Mouse (Mus musculus): ENCODE results near the gene Acaa1a. TPM values are rescaled to one million over a fixed set of nuclear protein-coding genes. Genes with fewer than 3 reads are reported as not detected.
"Not testable (repeated sequence)": the region's sequence is repeated elsewhere in the genome, so short reads cannot be mapped to it uniquely, and the experiment has no call there.

Gene Acaa1a
- polyA plus RNA-seq, 1 experiment from 2014 or later = 90.5 TPM

- Histone ChIP-seq H3K27ac (ENCODE audit: low read depth, low read length) (no peak overlapping the region), H3K27me3 (replicated peaks; ENCODE audit: control insufficient read depth, insufficient read depth, low read length) (no peaks in the 10 kb centered on the region), H3K9me3 (ENCODE audit: control insufficient read depth) (no peaks in the 10 kb centered on the region), H3K4me2 (replicated peaks; ENCODE audit: low read depth) (no peak overlapping the region), H3K9ac (ENCODE audit: low read depth, low read length) (no peak overlapping the region), H3K36me3 (ENCODE audit: control insufficient read depth, insufficient read depth) (peaks cover 8% of the 10 kb centered on the region), H3K4me1 (replicated peaks; ENCODE audit: control insufficient read depth, insufficient read depth, low read length) (no peaks in the 10 kb centered on the region), H3K4me3 (ENCODE audit: low read depth, low read length) (no peak overlapping the region)
- no peak for TF ChIP-seq CTCF (IDR thresholded peaks at IDR 0.05; ENCODE audit: low read depth)
- peak; percentile 32; the same call in 1 of the 2 replicates for ATAC-seq
- 78% methylated on average over 3 of the region's 3 CpGs for WGBS
These were observed 28.9 kb downstream of the Acaa1a start for GRCm38 (mm10) chr9:119368367-119368766.

GRCm38 (mm10) chr9:119370770-119371169, 31.3 kb downstream of the Acaa1a start:
- H3K4me1 ChIP-seq (replicated peaks; ENCODE audit: control insufficient read depth, insufficient read depth, low read length); H3K27ac ChIP-seq (ENCODE audit: low read depth, low read length); H3K9me3 ChIP-seq (ENCODE audit: control insufficient read depth); H3K4me3 ChIP-seq (ENCODE audit: low read depth, low read length); H3K4me2 ChIP-seq (replicated peaks; ENCODE audit: low read depth); ATAC-seq; H3K9ac ChIP-seq (ENCODE audit: low read depth, low read length); H3K27me3 ChIP-seq (replicated peaks; ENCODE audit: control insufficient read depth, insufficient read depth, low read length): not testable (repeated sequence)
- WGBS = 88% methylated on average over 4 of the region's 4 CpGs
- TF ChIP-seq CTCF (IDR thresholded peaks at IDR 0.05; ENCODE audit: low read depth) = peak; percentile 46
- H3K36me3 ChIP-seq (ENCODE audit: control insufficient read depth, insufficient read depth) = peaks cover 14% of the 10 kb centered on the region

- Histone ChIP-seq H3K9ac (ENCODE audit: low read depth, low read length) (no peak overlapping the region), H3K4me2 (replicated peaks; ENCODE audit: low read depth) (no peak overlapping the region), H3K4me1 (replicated peaks; ENCODE audit: control insufficient read depth, insufficient read depth, low read length) (no peaks in the 10 kb centered on the region), H3K27ac (ENCODE audit: low read depth, low read length) (no peak overlapping the region), H3K4me3 (ENCODE audit: low read depth, low read length) (no peak overlapping the region), H3K9me3 (ENCODE audit: control insufficient read depth) (no peaks in the 10 kb centered on the region), H3K27me3 (replicated peaks; ENCODE audit: control insufficient read depth, insufficient read depth, low read length) (no peaks in the 10 kb centered on the region), H3K36me3 (ENCODE audit: control insufficient read depth, insufficient read depth) (peaks cover 14% of the 10 kb centered on the region)
- 81% methylated on average over 4 of the region's 4 CpGs for WGBS
- ATAC-seq = no peak
- no peak for TF ChIP-seq CTCF (IDR thresholded peaks at IDR 0.05; ENCODE audit: low read depth)
These were observed 31.8 kb downstream of the Acaa1a start for GRCm38 (mm10) chr9:119371251-119371650.

GRCm38 (mm10) chr9:119375008-119375407, 35.5 kb downstream of the Acaa1a start:
- no peaks in the 10 kb centered on the region for H3K9me3 ChIP-seq (ENCODE audit: control insufficient read depth)
- peaks cover 9% of the 10 kb centered on the region for H3K36me3 ChIP-seq (ENCODE audit: control insufficient read depth, insufficient read depth)
- H3K27me3 ChIP-seq (replicated peaks; ENCODE audit: control insufficient read depth, insufficient read depth, low read length) = no peaks in the 10 kb centered on the region
- H3K4me3 ChIP-seq (ENCODE audit: low read depth, low read length) = no peak overlapping the region
- no peak overlapping the region for H3K4me2 ChIP-seq (replicated peaks; ENCODE audit: low read depth)
- 87% methylated on average over 3 of the region's 3 CpGs for WGBS
- no peaks in the 10 kb centered on the region for H3K4me1 ChIP-seq (replicated peaks; ENCODE audit: control insufficient read depth, insufficient read depth, low read length)
- no peak overlapping the region for H3K9ac ChIP-seq (ENCODE audit: low read depth, low read length)
- no peak for ATAC-seq
- TF ChIP-seq CTCF (IDR thresholded peaks at IDR 0.05; ENCODE audit: low read depth) = no peak
- H3K27ac ChIP-seq (ENCODE audit: low read depth, low read length) = no peak overlapping the region

- no peak overlapping the region for H3K9ac ChIP-seq (ENCODE audit: low read depth, low read length)
- H3K9me3 ChIP-seq (ENCODE audit: control insufficient read depth) = no peaks in the 10 kb centered on the region
- ATAC-seq = no peak
- 76% methylated on average over 6 of the region's 6 CpGs for whole genome bisulfite sequencing
- no peak overlapping the region for H3K4me3 ChIP-seq (ENCODE audit: low read depth, low read length)
- no peaks in the 10 kb centered on the region for H3K27me3 ChIP-seq (replicated peaks; ENCODE audit: control insufficient read depth, insufficient read depth, low read length)
- no peak overlapping the region for H3K4me2 ChIP-seq (replicated peaks; ENCODE audit: low read depth)
- no peak for TF ChIP-seq CTCF (IDR thresholded peaks at IDR 0.05; ENCODE audit: low read depth)
- no peaks in the 10 kb centered on the region for H3K4me1 ChIP-seq (replicated peaks; ENCODE audit: control insufficient read depth, insufficient read depth, low read length)
- H3K36me3 ChIP-seq (ENCODE audit: control insufficient read depth, insufficient read depth) = peaks cover 13% of the 10 kb centered on the region
- no peak overlapping the region for H3K27ac ChIP-seq (ENCODE audit: low read depth, low read length)
These were observed 36.1 kb downstream of the Acaa1a start for GRCm38 (mm10) chr9:119375556-119375955.

GRCm38 (mm10) chr9:119378231-119378630, 38.8 kb downstream of the Acaa1a start:
- H3K4me2 ChIP-seq (replicated peaks; ENCODE audit: low read depth) = no peak overlapping the region
- no peak overlapping the region for H3K4me3 ChIP-seq (ENCODE audit: low read depth, low read length)
- 92% methylated on average over 4 of the region's 4 CpGs for WGBS
- no peaks in the 10 kb centered on the region for H3K27me3 ChIP-seq (replicated peaks; ENCODE audit: control insufficient read depth, insufficient read depth, low read length)
- no peaks in the 10 kb centered on the region for H3K4me1 ChIP-seq (replicated peaks; ENCODE audit: control insufficient read depth, insufficient read depth, low read length)
- peaks cover 21% of the 10 kb centered on the region for H3K36me3 ChIP-seq (ENCODE audit: control insufficient read depth, insufficient read depth)
- no peak overlapping the region for H3K9ac ChIP-seq (ENCODE audit: low read depth, low read length)
- no peak for TF ChIP-seq CTCF (IDR thresholded peaks at IDR 0.05; ENCODE audit: low read depth)
- no peaks in the 10 kb centered on the region for H3K9me3 ChIP-seq (ENCODE audit: control insufficient read depth)
- ATAC-seq = no peak
- no peak overlapping the region for H3K27ac ChIP-seq (ENCODE audit: low read depth, low read length)

GRCm38 (mm10) chr9:119382603-119383002, 43.1 kb downstream of the Acaa1a start:
- H3K27me3 ChIP-seq (replicated peaks; ENCODE audit: control insufficient read depth, insufficient read depth, low read length) = no peaks in the 10 kb centered on the region
- no peaks in the 10 kb centered on the region for H3K9me3 ChIP-seq (ENCODE audit: control insufficient read depth)
- no peaks in the 10 kb centered on the region for H3K4me1 ChIP-seq (replicated peaks; ENCODE audit: control insufficient read depth, insufficient read depth, low read length)
- no peak overlapping the region for H3K27ac ChIP-seq (ENCODE audit: low read depth, low read length)
- H3K36me3 ChIP-seq (ENCODE audit: control insufficient read depth, insufficient read depth) = peaks cover 15% of the 10 kb centered on the region
- ATAC-seq = no peak
- H3K9ac ChIP-seq (ENCODE audit: low read depth, low read length) = no peak overlapping the region
- no peak overlapping the region for H3K4me2 ChIP-seq (replicated peaks; ENCODE audit: low read depth)
- WGBS = 68% methylated on average over 6 of the region's 6 CpGs
- TF ChIP-seq CTCF (IDR thresholded peaks at IDR 0.05; ENCODE audit: low read depth) = no peak
- no peak overlapping the region for H3K4me3 ChIP-seq (ENCODE audit: low read depth, low read length)

Measured in intestine, postnatal 0 days (tissue).